Mouse (Mus musculus) retina, postnatal 1 day (tissue): ENCODE results near the gene Usp6nl.

ENCODE experiments used
- DNase-seq: peaks from one replicate; pipeline ENCODE4 v3.0.0-alpha.2; 2012

The Usp6nl gene

DNA sequence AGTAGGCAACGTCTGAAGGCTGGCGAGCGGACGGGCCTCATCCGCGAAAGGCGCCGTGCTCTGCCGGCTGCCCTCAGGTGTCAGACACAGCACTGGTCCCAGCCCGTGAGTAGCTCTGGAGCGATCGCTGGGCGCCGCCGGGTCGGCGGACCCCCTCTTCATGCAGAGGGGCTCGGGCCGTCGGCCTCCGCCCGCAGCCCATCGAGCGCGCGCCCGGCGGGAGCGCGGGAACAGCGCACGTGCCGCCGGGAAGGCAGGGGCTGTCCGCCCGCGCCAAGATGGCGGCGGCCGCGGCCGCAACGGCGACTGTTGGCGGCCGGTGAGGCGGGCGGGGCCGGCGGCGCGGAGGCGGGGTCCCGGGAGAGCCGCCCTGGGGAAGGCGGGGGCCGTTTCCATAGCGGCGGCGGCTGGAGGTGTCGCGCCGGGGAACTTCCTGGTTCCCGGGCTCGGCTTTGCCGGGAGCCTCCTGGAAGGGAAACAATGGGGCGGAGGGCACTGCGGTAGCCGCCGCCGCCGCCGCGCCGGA lies at the start of gene Usp6nl:
Gene Usp6nl, plus strand, starts transcription at position 292 of the 526 bp plus-strand sequence.
- peak; percentile 89 for DNase-seq

DNA sequence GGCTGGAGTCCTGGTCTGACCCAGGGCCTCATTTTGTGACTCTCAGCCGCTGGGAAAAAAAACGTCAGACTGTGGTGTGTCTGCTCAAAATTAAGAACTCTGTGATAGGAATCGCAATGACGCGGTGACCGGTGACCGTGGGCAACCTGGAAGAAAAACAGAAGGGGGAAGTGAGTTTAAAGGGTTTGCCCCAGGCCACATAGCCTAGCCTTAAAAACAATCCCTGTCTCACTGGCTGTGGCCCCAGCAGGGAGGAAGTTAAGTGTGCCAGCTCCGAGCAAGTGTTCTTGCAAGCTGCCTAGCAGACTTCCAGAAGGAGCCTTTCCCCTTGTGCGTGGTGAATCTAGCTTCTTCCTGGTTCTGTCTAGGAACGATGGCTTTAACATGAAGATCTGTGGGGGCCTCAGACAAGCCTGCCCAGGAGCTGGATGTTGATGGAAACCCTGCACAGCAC lies 49.0 kb upstream of the Usp6nl start:
- no peak for DNase-seq

GRCm38 (mm10) chr2:6278813-6279530 lies 43.5 kb upstream of the Usp6nl start:
- no peak for DNase-seq

- no peak for DNase-seq
Observed at GRCm38 (mm10) chr2:6279614-6280301, 42.7 kb upstream of the Usp6nl start.

DNA sequence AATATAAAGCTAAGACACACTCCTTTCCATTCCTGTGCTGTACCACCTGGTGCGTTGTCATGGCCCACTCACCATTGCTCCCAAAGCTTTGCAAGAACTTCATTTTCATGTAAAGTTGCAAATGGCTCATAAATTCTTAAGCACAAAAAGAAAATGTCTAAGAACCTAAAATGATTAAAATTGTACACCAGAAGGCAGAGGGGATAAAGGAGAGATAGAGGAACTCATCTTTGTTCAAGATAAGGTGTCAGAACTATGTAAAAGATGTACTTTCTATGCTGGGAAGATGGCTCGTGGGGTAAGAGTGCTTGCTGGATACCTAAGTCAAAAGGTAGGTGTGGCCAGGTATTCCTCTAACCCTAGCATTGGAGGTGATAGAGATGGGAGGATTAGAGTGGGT lies 38.9 kb upstream of the Usp6nl start:
- no peak for DNase-seq

- no peak for DNase-seq
Observed at GRCm38 (mm10) chr2:6284784-6285183, 37.7 kb upstream of the Usp6nl start.

- DNase-seq: no peak
Observed at GRCm38 (mm10) chr2:6285794-6286193, 36.7 kb upstream of the Usp6nl start.

GRCm38 (mm10) chr2:6293825-6294444 lies 28.5 kb upstream of the Usp6nl start:
- DNase-seq: no peak

DNA sequence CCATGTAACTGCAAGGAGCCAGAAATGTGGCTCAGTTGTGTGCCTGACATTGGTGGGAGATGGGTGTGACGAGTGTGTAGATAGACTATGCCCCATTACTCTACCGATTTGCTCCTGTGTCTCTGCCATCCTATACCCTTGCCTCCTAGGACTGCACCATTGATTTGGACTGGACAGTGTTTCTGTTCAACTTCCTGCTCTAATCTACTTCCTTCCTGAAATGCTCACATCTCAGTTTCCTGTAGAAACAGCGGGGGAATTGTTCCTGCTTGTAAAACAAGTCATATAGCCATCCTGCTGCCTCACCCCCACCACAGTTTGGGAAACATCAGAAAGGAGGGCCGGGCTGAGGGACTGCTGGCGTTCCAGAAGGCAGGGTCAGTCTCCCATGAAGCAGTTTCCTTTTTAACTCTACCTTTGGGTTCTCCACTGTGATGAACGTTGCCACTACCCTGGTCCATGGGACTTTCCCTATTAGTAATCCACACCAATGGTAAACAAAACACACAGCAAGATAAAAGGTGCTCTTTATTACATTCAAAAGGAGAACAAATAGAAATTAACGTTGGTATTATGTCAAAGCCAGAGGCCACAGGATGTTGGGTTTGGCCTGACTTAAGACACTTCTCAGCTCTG lies 27.4 kb upstream of the Usp6nl start:
- DNase-seq: no peak

DNA sequence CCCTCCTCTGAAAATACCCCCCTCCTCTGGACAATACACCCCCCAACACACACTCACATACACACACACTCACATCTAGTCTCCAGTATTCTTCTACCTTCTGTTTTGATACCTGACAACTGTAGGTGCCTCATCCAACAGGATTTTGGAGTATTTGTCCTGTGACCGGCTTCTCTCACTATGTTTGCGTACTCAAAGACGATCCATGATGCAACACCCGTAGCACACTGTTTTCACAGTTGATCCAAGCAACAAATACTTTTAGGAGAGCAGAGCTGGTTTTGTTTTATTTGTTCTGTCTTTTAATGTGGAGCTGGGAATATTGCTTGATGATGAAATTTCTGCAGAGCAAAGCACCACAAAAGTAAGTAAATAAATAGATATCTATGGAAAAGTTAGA lies 17.7 kb upstream of the Usp6nl start:
- no peak for DNase-seq

- no peak for DNase-seq
Observed at GRCm38 (mm10) chr2:6306861-6307260, 15.6 kb upstream of the Usp6nl start.

DNA sequence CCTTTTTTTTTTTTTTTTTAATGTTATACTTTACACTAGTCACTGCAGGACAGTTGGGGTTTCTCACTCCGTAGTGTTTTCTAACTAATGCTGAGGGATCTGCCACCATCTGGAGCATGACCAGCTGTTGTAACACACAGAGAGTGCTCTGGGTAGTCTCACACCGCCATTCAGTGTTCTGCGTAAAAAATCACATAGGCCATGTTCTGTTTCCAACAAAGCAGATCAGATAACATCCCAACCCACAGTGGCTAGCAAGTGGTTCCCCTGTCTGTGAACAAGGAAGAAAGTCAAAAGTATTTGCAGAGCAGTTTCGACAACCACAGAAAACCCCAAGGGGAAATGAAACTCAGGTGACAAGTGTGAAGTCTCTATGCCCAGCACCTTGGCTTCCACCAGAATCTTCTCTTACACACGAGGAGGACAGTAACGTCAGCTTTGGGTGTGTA lies 13.1 kb upstream of the Usp6nl start:
- no peak for DNase-seq

DNA sequence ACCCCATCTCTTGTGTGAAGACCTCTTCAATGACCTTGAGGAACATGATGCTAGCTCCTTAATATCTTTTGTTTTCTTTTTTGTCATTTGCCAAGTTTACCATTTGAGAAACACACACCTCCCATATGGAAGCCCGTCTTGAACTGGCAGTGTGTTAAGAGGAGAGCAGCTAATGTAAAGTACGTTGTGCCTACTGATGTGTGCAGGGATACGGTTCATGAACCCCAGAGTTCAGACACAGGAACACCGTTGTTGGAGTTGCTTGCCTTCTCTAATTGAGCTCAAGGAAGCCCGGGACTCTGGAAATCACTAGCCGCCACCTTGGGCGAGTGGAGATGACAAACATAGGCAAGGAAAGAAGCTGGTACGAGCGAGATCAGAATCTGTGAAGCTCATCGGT lies 9.7 kb upstream of the Usp6nl start:
- DNase-seq: no peak

GRCm38 (mm10) chr2:6313733-6314132 lies 8.7 kb upstream of the Usp6nl start:
- DNase-seq: no peak

DNA sequence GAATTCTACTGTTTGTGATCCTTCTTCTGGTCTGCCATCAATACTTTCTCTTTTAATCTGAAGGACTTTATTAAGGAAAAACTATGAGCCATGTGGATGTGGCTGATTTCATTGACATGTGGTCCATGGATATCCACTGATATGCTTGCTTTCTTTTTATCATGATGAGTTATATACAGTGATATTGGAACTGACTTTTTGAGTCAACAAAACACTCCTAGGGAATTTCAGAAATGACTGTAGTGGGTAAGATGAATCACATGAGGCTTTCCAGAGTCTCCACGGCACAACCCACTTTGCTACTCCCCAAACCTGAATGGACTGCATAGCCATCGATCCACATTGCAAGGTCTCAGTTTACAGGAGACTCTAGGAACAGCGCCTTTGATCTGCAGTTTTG lies 2.3 kb upstream of the Usp6nl start:
- no peak for DNase-seq

GRCm38 (mm10) chr2:6321769-6322375 lies 595 bp upstream of the Usp6nl start:
- DNase-seq: no peak

- peak; percentile 76 for DNase-seq
Observed at GRCm38 (mm10) chr2:6322938-6323521, 563 bp downstream of the Usp6nl start.

GRCm38 (mm10) chr2:6325646-6326045 lies 3.2 kb downstream of the Usp6nl start:
- no peak for DNase-seq

GRCm38 (mm10) chr2:6328927-6329326 lies 6.5 kb downstream of the Usp6nl start:
- no peak for DNase-seq

DNA sequence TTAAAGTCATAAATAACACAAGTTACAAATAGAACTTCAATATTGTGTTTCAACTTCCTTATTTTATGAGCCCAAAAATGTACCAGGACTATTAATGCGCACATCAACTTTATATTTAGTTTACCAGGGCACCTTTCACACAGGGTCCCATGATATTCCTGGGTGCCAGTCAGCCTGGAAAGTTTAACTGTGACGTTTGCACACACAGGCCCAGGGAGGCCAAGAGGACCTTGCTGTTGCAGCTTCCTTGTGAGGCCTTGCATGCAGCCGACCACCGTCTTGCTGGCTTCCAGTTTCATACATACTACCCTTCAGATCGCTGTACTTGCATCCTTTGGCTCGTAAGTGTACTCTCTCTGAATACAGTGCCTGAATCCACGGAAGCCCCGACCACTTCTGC lies 8.3 kb downstream of the Usp6nl start:
- no peak for DNase-seq

DNA sequence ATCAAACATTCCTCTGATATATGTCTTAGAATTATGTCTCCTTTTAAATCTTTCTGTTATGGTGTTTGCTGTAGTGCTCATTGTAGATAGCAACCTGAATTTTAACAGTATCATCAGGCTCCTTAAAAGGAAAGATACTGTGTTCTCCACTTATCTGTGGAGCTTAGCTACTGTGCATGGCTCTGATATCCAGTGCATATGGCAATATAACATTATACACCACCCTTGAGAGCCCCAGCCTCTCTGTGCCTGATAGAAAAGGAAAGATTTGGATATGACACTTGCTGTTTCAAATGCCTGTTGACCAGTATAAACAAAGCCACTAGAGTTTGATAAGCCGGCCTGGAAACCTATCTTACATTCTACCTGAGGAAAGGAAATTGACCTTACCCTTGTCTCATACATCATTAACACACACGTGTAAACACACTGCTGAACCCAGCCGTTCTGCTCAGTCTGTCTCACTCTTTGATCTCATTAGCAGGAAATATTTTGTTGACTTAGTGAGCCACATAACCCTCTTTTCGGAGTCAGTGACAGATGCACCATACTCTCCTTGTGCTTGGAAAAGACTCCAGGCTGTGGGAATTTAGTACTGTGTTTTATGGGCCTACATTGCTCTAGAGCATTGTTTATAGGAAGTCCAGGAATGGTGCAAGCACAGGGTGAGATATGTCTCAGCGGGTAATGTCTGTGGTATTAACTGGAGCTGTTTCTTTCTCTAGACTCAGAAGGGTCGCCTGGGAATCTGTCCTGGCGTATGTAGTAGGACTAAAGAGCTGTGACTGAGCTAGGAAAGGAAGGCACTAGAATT lies 9.1 kb downstream of the Usp6nl start:
- DNase-seq: no peak
